Mouse (Mus musculus) ovary, adult 18-20 months (tissue): ENCODE measurements around the gene Foxr1.
A peak's percentile ranks its signal among the peaks of the same experiment; 100 is the strongest.

Experiments used
- DNase-seq: peaks from one replicate; pipeline ENCODE4 v3.0.0; 2022; ENCODE audit warnings: low spot score, mixed read lengths

Gene Foxr1

GRCm38 (mm10) chr9:44440961-44441360 lies at the start of gene Foxr1:
Foxr1 (minus strand) TSS chr9:44441136.
- DNase-seq = no peak

GRCm38 (mm10) chr9:44490086-44490967 lies 49.4 kb upstream of the Foxr1 start:
- DNase-seq = peak; percentile 7

DNA sequence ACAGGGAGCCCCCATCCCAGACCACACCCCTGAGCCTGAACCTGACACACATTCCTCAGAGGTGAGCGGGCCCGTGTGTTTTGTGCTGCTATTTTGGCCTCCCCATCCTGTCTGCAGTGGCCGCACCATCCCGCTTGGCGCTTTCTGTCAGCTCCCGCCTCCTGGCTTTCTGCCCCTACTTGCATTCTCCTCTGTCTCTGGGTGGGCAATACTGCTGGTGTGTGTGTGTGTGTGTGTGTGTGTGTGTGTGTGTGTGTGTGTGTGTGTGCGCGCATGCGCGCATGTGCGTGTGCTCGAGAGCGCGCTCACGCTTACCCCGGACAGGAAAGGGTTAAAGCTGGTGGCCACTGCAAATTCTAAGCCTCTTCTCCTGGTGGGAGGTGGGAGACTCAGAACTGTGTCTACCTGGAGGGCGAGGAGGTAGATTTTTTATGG lies 48.7 kb upstream of the Foxr1 start:
- no peak for DNase-seq

- DNase-seq = peak; percentile 83
These were observed 48.0 kb upstream of the Foxr1 start for GRCm38 (mm10) chr9:44488855-44489381.

GRCm38 (mm10) chr9:44488416-44488815 lies 47.5 kb upstream of the Foxr1 start:
- peak; percentile 67 for DNase-seq

GRCm38 (mm10) chr9:44487441-44487840 lies 46.5 kb upstream of the Foxr1 start:
- DNase-seq = peak; percentile 96

DNA sequence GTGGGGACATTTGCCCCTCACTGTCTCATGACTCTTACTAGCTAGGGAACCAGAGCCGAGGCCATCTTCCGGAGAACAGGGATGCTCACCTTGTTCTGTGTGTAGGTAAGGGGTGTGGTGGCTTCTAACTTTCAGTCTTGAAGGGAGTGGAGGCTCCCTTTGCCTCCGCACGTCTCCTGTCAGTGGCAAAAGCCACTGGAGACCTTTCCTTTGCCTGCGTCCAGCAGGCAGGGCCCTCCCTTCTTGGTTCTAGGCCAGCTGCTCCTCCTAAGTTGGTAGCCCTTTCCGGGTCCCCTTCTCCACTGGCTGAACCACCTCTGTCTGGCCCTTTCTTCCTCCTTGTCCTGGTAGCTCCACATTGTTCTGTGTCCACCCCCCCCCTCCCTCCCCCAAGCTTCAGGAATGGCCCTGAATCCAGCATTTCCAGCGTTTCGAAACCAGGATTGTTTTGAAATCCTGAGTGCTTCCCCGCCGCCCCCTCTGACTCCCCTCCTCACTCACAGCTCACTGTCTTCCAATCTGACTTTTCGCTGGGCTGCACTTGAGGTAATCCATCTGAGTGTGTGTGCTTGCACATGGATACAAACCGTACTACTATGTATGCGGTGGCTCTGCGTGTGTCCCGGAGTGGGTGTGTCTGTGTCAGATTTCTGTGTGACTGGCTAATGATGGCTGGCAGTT lies 45.9 kb upstream of the Foxr1 start:
- DNase-seq = no peak

DNA sequence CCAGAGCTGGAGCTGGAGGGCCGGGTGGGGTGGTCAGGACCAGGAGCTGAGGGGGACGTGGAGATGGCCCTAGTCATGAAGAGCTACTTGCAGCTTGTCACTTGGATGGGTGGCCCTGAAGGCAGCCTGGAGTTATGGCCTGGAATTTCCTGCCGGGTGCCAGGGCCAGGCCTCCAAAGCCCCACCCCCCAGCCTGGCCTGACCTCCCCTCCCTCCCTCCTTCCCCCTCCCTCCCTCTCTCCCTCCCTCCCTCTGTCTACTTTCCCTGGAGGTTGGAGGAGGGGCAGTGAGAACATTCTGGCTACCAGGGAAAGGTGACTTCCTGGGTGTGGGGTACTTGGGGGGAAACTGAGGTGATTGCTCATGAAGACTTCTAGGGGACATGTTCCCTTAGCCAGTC lies 45.4 kb upstream of the Foxr1 start:
- DNase-seq = no peak

DNA sequence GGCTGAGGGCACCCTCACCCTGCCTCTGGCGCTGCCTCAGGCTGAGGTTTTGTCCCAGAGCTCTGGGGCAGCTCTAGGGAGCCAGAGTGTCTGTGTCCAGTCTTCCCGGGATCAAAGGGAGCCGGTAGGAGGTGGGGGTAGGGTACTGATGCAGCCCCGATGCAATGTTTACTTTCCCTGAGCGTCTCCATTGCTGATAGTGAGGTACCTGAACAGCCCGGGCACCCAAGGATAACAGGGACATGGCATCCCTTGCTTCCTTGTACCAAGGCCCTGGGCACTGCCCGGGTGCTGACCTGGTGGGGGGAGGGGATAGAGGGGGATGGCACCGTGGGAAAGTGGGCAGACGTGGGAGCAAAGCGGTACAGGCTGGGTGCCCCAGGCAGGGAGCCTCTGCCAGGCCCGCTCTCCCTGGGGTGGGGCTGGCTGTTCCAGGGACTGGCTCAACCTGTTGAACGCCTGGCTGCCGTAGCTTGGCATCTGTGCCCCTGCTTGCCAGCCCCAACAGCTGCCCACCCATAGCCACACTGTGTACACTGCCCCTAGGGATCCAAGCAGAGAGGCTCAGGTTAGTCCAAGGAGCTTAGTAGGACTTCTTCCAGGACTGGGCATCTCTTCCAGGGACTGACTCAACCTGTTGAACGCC lies 44.7 kb upstream of the Foxr1 start:
- DNase-seq = no peak

- DNase-seq = no peak
These were observed 44.2 kb upstream of the Foxr1 start for GRCm38 (mm10) chr9:44485105-44485515.

DNA sequence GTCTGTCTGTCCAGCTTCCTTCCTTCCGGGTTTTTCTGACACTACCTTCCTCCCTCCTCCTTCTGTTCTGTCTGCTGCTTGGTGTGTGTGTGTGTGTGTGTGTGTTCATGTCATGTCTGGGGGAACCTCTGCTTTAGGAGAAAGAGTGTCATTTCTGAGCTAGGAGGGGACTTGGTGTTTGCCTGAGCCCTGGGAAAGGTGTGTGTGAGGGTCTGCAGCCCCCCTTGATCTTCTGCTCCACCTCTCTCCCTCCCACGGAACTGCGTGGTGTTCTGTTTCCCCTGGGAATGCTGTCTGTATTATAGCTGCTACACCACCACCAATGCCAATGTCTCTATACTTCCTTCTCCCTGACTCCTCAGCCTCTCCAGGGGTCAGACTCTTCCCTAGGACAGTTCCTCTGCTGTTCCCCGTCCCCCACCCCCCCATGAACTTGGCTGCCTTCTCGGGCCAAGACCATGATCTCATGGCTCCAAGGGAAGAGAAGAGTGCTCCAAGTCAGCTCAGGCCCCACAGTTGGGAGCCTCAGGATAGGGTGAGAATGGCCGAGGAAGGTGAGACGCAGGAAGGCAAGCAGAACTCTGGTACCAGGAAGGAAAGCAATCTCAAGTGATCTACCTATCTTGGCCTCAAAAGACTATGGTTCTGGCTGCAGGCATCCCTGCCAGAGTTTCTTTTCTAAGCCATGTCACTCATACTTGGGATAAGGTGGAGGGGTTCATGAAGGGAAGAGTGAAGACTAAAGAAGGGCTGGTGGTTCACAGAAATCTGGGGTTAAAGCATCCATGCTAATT lies 43.6 kb upstream of the Foxr1 start:
- DNase-seq = no peak

- peak; percentile 83 for DNase-seq
These were observed 42.6 kb upstream of the Foxr1 start for GRCm38 (mm10) chr9:44483510-44484044.

GRCm38 (mm10) chr9:44483041-44483509 lies 42.1 kb upstream of the Foxr1 start:
- no peak for DNase-seq

- DNase-seq = peak; percentile 91
These were observed 41.6 kb upstream of the Foxr1 start, which contains the start of gene Bcl9l for GRCm38 (mm10) chr9:44482552-44482951. Bcl9l (plus strand) TSS chr9:44482825.

- DNase-seq = no peak
These were observed 41.2 kb upstream of the Foxr1 start for GRCm38 (mm10) chr9:44482112-44482511.

- DNase-seq = peak; percentile 80
These were observed 38.9 kb upstream of the Foxr1 start for GRCm38 (mm10) chr9:44479628-44480428.

DNA sequence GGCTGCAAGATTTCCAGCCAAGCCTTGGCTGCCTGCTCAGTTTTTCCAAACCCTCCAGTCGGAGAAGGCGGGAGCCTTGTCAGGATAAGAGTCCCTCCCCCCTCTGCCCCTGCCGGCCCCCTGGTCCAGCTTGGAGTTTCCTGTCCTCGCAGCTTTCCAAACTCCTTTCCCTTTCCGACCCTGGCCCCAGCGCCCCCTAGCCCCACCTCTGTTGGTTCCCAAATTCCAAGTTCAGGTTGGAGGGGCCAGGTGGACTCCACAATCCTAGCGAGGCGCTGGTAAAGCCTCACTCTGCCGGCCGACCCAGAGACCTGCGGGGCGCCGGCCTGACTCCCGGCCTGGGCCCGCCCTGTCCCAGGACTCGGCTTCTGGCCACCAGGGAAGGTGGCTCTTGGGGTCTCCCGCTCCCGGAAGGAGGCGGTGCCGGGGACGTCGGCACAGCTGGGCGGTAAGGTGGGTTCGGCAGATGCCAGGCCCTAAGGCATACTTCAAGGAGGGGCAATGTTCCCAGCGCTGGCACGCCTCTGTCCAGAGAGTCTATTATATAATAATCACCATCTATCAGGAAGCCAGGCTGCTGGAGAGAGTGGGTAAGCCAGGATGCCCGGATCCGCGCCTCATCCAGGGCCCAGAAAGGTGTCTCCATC lies 38.1 kb upstream of the Foxr1 start:
- peak; percentile 77 for DNase-seq

DNA sequence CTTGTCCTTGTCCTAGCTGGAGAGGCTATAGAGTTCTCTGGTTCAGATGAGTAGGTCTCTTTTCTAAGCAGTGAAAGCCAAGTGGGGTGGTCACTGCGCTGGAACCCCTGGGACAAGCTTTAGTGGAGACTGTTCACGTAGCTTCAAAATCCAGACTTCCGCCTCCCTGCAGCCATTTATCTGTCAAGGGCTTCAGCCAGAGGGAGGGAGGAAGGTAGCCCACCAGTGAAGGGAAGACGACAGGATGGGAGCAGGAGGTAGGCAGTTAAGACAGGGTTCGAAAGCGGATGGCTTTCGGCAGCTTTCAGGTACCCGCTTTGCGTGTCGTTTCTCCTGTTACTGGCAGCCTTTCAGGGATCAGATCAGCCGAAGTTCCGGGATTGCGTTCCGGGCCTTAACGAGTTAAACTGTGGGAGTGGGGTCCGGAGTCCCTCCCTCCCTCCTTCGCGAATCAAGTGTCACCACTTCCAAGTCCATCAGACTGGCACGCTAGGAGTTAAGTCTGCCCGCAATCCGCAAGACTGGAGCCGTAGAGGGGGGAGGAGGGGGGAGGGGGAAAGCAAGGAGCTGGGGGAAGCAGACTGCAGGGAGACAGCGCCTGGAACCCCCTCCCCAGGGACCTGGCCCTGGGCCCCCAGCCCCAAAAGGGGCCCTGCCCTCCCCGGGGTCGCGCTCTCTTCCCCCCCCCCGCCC lies 37.4 kb upstream of the Foxr1 start:
- peak; percentile 50 for DNase-seq
